Mouse (Mus musculus) CH12.LX (cell line): ENCODE measurements at regions not wholly inside any gene's neighbourhood (a gene's known extent, or its start where the extent isn't known, plus 50 kb on each side); places are given as distances from the start of the nearest gene placed in this dataset.

ENCODE experiments used
- CHD2 ChIP-seq: IDR thresholded peaks from 2 replicates; pipeline ENCODE4 v1.6.1; 2011; ENCODE audit warnings: low read length, improper control_type of control experiment
- CTCF ChIP-seq, 2 experiments: IDR thresholded peaks in 1 of 2; conservative IDR thresholded peaks in 1 of 2; 2 replicates each; pipeline ENCODE4 v1.5.1; 2011 to 2012; ENCODE audit warnings: low read depth in 2 of 2, low read length in 2 of 2, improper control_type of control experiment in 1 of 2, inconsistent platforms in 1 of 2, mild to moderate bottlenecking in 1 of 2, moderate library complexity in 1 of 2
- E2F4 ChIP-seq: IDR thresholded peaks from 2 replicates; pipeline ENCODE4 v1.6.1; 2011; ENCODE audit warnings: low read depth, low read length, improper control_type of control experiment; ENCODE audit not compliant: insufficient replicate concordance
- EP300 ChIP-seq: IDR thresholded peaks from 2 replicates; pipeline ENCODE4 v1.6.1; 2011; ENCODE audit warnings: low read length, improper control_type of control experiment
- ETS1 ChIP-seq: conservative IDR thresholded peaks from 2 replicates; pipeline ENCODE4 v1.6.1; 2012; ENCODE audit warnings: low read depth, mild to moderate bottlenecking, inconsistent platforms, low read length, improper control_type of control experiment, moderate library complexity
- HCFC1 ChIP-seq: IDR thresholded peaks from 2 replicates; pipeline ENCODE4 v1.6.1; 2012; ENCODE audit warnings: low read depth, mild to moderate bottlenecking, inconsistent platforms, low read length, improper control_type of control experiment
- KAT2A ChIP-seq: IDR thresholded peaks from 2 replicates; pipeline ENCODE4 v1.6.1; 2012; ENCODE audit warnings: low read length, improper control_type of control experiment, inconsistent platforms; ENCODE audit not compliant: insufficient replicate concordance
- MAX ChIP-seq: IDR thresholded peaks from 2 replicates; pipeline ENCODE4 v1.6.1; 2011; ENCODE audit warnings: low read length, improper control_type of control experiment
- MXI1 ChIP-seq: IDR thresholded peaks from 2 replicates; pipeline ENCODE4 v1.6.1; 2011; ENCODE audit warnings: mild to moderate bottlenecking, low read depth, low read length, improper control_type of control experiment
- NELFE ChIP-seq: IDR thresholded peaks from 2 replicates; pipeline ENCODE4 v1.6.1; 2011; ENCODE audit warnings: low read depth, low read length, improper control_type of control experiment
- NRF1 ChIP-seq: IDR thresholded peaks from 2 replicates; pipeline ENCODE4 v1.6.1; 2014; ENCODE audit warnings: low read depth, mild to moderate bottlenecking, inconsistent platforms, low read length, improper control_type of control experiment, moderate library complexity
- POLR2A ChIP-seq: IDR thresholded peaks from 2 replicates; pipeline ENCODE4 v1.6.1; 2011; ENCODE audit warnings: low read depth, mild to moderate bottlenecking, improper control_type of control experiment, low read length
- POLR2AphosphoS2 ChIP-seq: IDR thresholded peaks from 2 replicates; pipeline ENCODE4 v1.6.1; 2011; ENCODE audit warnings: low read depth, low read length, improper control_type of control experiment
- USF2 ChIP-seq: conservative IDR thresholded peaks from 2 replicates; pipeline ENCODE4 v1.6.1; 2011; ENCODE audit warnings: low read depth, low read length, improper control_type of control experiment

GRCm38 (mm10) chr1:71723816-71724215 lies 70.8 kb upstream of the Fn1 start:
- TF ChIP-seq POLR2A (no peak), CTCF (conservative IDR thresholded peaks at IDR 0.05 in 1 of 2, IDR thresholded peaks at IDR 0.05 in 1 of 2; ENCODE audit: low read depth in 2 of 2, low read length in 2 of 2) (no peak), MAX (no peak), KAT2A (no peak), USF2 (no peak), HCFC1 (no peak), EP300 (no peak), ETS1 (no peak), POLR2AphosphoS2 (no peak), E2F4 (no peak), MXI1 (no peak), NRF1 (no peak), CHD2 (no peak), NELFE (no peak)
